Mouse (Mus musculus) embryo, embryonic 11.5 days (tissue): ENCODE measurements around the gene Ptov1.
A peak's percentile ranks its signal among the peaks of the same experiment; 100 is the strongest.

Source experiments
- DNase-seq: peaks from one replicate; pipeline ENCODE4 v3.0.0-alpha.2; 2012; ENCODE audit warnings: low read depth, low spot score

Ptov1 gene

DNA sequence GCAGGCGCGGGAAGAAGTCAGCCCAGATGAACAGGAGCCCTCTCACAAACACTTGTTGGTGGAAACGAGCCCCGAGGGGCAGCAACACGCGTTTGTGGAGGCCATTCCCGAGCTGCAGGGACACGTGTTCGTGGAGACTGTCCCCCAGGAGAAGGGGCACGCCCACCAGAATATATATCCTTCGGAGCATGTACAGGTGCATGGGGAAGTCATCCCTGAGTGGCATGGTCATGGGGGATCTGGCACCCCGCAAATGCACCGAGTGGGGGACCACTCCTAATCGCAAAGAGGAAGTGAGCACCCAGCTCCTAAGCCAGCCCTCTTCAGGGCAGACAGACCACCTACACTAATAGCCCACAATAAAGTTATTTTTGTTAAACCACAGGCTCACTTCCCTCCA lies 29.2 kb downstream of the Ptov1 start:
- DNase-seq: no peak

DNA sequence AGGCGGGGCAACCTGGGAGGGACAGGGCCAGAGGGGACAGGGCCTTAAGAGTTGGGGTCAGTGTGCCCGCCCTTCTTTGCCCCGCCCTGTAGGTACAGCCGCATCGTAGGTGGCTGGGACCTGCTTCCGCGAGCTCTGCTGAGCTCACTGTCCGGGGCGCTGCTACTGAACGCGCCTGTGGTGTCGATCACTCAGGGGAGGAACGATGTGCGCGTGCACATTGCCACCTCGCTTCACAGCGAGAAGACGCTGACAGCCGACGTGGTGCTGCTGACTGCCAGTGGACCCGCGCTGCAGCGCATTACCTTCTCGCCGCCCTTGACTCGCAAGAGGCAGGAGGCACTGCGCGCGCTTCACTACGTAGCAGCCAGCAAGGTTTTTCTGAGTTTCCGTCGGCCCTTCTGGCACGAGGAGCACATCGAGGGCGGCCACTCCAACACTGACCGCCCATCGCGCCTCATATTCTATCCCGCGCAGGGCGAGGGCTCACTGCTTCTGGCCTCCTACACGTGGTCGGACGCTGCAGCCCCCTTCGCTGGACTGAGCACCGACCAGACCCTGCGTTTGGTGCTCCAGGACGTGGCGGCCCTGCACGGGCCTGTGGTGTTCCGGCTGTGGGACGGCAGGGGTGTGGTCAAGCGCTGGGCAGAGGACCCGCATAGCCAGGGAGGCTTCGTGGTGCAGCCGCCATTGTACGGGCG lies 29.9 kb downstream of the Ptov1 start:
- no peak for DNase-seq

DNA sequence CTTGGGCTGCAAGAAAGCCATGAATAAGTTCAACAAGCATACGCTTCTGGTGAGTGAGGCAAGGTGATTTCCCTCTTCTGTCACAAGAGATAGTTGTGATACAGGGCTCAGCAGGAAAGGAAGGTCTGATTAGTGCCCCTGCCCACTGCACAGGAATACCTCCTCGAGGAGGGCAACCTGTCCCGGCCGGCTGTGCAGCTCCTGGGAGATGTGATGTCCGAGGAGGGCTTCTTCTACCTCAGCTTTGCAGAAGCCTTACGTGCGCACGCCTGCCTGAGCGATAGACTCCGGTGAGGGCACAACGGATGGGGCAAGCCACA lies 30.5 kb downstream of the Ptov1 start:
- no peak for DNase-seq

DNA sequence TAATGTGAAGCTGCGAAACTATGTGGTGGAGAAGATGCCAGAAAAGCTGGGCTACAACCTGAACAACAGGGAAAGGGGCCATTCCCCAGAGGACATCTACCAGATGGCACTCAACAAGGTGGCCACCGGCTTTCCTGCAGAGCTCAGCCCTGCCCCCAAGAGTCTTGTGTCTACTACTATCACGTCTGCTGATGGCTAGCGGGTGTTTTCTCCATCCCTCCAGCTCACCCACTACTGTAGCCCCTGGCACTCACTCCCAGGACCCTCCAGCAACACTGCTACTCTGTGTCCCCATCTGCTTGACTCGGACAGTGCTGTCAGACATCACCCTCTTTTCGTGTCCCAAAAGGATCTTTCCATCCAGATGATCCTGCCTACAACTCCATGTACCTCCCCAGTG lies 31.5 kb downstream of the Ptov1 start:
- no peak for DNase-seq

GRCm38 (mm10) chr7:44836423-44837053 lies 33.0 kb downstream of the Ptov1 start:
- DNase-seq: no peak

GRCm38 (mm10) chr7:44836016-44836404 lies 33.6 kb downstream of the Ptov1 start:
- no peak for DNase-seq

DNA sequence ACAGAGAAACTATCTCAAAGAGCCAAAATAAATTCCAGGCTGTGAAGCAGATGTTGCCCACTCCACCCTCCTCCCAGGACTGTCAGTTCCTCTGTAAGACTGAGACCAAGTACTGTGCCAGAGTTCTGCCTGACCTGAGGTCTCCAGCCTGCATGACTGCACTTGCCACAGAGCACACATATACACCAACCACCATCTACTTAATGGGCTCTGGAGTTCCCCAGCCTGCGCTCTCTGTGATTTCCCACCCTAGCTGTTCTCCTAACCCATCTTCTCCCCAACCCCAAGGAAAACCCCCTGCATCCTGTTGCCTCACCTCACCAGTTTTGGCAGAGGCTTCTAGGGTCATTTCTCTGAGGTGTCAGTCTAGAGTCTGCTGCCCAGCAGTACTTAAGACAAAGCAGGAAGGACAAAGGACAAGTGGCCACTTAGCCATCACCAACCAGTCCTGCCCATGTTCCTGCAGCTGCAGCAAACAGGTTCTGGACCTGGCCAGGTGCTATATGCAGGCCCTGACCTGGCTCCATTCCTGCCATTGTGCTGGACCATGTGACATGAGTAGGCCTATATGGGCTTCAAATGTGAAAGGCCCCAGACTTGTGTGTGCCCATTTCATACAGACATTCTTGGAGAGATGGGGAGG lies 34.1 kb downstream of the Ptov1 start:
- DNase-seq: no peak

DNA sequence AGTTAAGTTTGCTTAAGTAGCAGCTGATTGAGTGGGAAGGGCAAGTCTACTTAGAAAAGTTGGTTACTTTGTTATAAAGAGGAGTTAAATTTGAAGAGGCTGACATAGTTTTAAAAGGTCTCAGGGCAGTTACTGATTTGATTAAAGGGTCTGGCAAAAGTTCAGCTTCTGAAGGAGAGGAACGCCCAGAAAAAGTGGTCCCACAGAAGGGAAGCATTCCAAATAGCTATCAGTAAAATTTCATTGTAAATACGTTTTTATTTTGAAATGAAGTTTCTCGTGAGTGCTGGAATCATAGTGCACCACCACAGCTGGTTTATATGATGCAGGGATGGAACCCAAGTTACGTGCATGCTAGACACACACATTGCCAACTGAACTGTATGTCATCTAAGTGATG lies 36.8 kb downstream of the Ptov1 start:
- DNase-seq: no peak

DNA sequence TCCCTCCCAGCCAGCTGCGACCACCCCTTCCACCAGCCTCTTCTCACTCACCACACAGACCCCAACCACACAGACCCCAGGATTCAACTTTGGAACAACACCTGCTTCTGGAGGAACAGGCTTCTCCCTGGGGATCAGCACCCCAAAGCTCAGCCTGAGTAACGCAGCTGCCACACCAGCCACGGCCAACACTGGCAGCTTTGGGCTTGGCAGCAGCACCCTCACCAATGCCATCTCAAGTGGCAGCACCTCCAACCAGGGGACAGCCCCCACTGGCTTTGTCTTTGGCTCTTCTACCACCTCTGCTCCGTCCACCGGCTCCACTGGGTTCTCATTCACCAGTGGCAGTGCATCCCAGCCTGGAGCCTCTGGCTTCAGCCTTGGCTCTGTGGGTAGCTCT lies 40.9 kb downstream of the Ptov1 start:
- no peak for DNase-seq

DNA sequence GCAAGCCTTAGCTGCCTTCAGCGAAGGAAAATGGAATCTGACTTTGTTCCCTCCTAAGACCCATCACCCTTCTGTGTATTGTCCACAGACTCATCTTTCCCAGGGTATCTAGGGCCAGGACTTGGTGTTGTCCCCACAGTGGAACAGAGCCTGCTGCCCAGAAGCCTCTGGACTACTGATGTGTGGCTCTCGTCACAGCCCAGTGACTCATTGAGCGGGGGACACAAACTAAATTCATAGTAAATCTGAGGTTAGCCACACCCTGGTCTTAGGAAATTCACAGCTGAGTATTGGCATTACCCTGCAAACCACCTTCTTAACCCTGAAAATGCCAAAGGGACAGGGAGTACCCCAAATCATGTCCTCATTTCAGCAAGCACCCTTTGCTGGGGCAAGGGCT lies 42.8 kb downstream of the Ptov1 start:
- no peak for DNase-seq

DNA sequence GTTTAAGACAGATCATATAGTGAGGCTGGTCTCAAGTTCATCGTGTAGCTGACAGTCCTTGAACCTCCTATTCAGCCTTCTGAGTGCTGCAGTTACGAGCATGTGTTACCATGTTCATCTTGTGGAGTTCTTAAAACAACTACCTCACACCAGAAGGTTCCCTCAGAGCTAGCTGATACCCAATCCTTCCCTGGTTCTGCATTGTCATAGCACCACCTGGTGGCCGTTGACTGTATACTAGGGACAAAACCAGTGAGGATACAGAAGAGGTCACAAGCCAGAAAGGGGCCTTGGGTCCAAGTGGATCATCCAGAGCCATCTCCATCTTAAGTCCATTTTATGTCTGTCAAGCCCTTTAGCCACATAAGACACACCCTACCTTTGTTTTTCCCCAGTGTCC lies 44.7 kb downstream of the Ptov1 start:
- peak; percentile 61 for DNase-seq

DNA sequence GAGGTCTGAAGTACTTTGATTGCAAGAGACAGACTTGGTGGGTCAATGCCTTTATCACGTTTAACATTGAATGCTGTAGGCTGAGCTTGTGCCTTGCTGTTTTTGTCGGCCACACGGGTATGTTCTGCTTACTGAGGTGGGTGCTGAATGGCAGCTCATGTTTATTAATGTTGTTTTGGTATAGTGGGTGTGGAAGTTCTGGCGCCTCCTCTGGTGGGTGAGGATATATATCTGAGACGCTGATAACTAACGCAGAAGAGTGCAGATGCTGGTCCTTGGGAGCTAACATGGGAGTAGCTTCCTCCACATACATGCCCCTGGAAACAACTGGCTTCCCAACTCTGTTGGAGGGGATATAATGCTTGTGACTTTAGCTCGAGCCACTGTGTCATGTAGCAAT lies 46.2 kb downstream of the Ptov1 start:
- no peak for DNase-seq

DNA sequence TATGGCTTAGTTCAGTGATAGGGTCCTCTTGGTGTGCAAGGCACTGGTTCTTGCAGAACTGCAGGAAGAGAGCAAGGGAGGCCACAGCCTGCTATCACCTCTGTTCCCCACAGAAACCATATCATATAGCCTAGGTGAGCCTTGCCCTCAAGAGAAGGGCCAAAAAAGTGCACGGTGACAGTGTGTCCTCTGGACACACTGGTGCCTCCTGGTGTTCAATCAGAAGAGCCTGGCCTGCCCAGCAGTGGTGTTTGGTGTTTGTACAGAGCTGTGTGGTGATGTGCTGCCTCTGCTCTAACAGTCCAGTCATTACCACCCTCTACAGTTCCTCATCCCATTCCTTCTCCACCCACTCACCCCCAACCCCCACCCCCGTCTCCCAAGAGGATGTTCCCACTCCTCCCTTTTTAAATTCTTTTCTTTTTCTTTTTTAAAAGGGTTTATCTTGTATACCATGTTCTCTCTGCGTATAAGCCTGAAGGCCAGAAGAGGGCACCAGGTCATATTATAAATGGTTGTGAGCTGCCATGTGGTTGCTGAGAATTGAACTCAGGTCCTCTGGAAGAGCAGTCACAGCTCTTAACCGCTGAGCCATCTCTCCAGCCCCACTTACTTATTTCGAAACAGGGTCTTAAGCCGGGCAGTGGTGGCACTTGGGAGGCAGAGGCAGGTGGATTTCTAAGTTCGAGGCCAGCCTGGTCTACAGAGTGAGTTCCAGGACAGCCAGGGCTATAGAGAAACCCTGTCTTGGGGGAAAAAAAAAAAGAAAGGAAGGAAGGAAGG lies 47.7 kb downstream of the Ptov1 start:
- DNase-seq: no peak

DNA sequence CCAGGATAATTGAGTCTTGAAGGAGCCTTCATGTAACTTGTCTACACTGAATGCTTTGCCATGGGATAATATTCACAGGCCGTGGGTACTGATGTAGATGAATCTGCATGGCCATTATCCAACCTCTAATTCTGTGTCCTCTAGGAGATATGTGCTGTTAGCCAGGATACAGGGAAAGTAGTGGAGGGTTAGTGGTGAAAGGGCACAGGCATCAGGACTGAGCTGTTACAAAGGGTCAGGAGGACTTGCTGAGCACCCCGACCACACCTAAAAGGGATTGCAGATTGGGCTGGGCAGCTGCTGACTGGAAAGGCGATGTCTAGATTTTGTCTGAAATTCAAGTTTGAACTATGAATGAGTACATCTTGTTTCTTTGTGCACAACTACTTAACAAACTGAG lies 49.1 kb downstream of the Ptov1 start:
- no peak for DNase-seq

DNA sequence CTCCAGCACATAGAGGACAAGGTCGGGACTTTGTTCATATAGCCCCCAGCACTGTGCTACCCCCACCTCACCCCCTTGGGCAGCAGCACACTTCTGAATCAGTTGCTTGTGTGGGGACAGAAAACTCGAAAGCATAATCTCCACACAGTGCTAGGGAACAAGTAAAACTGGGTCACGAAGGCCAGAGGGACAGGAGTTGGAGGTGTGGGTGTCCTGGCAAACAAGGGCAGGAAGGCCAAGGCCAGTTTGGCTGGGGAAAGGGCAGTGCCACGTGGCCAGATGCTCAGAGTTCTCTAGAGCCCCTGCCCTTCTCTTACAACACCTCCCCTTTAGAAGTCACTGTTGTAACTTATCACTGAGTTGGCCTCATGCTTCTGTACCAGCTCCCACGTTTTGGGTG lies 49.7 kb downstream of the Ptov1 start:
- no peak for DNase-seq

DNA sequence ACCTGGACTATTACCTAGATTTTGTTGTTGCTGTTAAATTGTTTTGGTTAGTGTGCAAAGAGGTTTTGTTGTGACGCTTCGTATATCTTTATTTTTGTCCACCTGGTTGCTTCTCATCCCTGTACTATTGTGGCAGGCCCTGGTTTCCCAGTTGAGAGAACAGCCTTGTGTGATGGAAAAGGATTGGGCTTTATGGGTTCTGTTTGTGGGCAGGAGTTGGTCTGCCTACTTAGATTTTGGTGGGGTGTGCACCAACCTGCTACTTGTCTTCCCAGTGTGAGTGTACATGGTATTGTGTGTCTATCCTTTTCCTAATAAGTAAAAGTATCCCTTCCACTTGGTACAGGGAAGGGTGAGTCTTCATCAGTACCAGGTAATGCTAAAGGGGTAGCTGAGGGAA lies 50.2 kb downstream of the Ptov1 start:
- DNase-seq: no peak

GRCm38 (mm10) chr7:44818751-44819235 lies 50.8 kb downstream of the Ptov1 start:
- DNase-seq: no peak

DNA sequence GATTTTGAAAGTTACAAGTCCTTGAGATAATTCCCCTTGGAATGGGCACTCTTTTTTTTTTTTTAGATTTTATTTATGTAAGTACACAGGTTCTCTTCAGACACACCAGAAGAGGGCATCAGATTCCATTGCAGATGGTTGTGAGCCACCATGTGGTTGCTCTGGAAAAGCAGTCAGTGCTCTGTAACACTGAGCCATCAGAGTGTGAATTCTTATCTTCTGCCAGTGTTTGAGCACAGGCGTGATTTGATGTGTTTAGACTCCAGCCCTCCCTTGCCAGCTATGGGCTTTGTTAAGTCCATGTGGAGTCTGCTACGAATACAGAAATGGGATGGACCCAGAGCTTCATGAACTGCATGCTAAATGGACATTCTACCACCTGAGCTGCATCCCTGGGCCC lies 51.4 kb downstream of the Ptov1 start:
- DNase-seq: no peak

- DNase-seq: no peak
Observed at GRCm38 (mm10) chr7:44817441-44817840, 52.1 kb downstream of the Ptov1 start.

DNA sequence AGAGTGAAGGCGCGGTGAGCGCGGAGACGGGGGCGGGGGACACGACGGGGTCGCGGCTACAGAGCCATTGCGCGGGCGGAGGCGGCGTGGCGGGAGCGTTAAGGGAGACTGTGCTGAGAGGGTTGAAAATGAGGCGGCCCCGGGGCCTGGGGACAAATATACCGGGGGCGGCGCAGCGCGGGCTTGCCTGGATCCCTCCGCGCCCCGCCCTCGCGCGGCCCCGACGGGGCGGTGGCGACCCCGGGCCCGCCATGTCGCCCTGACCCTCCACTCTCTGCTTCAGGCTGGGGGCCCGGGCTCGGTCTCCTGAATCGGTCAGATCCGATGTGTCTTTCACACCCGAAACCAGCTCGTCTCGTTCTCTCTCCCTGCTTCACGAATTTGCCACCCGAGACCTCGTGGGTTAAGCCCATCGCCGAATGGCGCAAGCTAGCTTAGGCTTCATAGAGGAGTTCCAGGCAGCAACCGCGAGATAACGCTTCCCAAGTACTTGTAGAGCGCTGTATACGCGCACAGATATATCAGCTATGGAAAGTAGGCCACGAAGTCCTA lies 53.0 kb downstream of the Ptov1 start, which contains the start of gene Atf5:
Atf5 (minus strand) TSS at position 189 of the 552 bp plus-strand sequence.
- peak; percentile 29 for DNase-seq

DNA sequence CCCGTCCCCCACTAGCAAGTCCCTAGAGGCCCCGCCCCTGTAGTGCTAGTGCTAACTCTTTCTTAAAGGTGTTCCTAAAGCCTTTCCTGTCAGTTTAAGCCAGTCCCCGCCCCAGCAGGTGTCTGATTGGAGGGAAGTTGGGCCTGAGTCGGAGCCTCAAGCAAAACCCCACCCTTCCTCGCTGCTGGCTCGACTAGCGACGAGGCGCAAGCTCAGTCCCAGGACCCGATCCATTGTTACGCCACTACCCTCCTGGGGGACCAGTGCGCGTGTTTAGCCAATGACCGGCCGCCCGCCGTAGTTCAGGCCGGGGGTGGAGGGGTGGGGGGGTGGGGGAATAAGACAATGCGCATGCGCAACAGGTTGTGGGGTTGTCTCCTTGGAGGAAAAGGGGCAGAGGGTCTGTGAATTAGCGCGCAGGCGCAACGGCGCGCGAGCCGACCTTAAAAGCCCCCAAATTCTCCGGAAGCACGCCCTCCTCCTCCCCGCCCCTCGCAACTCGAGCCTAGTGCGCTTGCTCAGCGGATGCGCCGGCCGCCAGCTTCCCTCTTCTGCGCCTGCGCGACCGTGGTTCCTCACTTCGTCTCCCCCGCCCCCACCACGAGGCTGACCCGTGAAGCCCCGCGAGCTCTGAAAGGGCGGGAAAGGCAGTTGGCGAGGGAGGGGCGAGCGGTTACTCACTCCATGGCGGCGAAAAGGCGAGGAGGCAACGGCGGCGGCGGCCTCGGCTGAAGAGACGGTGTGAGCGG lies 53.7 kb downstream of the Ptov1 start, which contains the start of the genes Nup62 and Il4i1:
Nup62 (plus strand) TSS at position 368 of the 749 bp plus-strand sequence.
Il4i1 (plus strand) TSS at position 667 of the 749 bp plus-strand sequence.
- peak; percentile 99 for DNase-seq
